Mouse (Mus musculus) spleen, adult 2 months (tissue): ENCODE results near the gene Blnk. TPM values are rescaled to one million over a fixed set of nuclear protein-coding genes. Genes with fewer than 3 reads are reported as not detected.
A peak's percentile ranks its signal among the peaks of the same experiment; 100 is the strongest.

Source experiments
- DNase-seq, 2 experiments: peaks; one replicate each; pipeline versions ENCODE4 v3.0.0 to v3.0.0-alpha.2; 2012 to 2021; ENCODE audit warnings: low spot score in 2 of 2, low read depth in 1 of 2
- H3K27ac ChIP-seq: fragments of 200-500 bp; 2 replicates; pipeline ENCODE4 v1.5.1; 2012; ENCODE audit warnings: low read length, inconsistent platforms; ENCODE audit not compliant: insufficient read depth
- H3K27me3 ChIP-seq: fragments of 200-500 bp; 2 replicates; pipeline ENCODE4 v1.6.1; 2012; ENCODE audit warnings: mild to moderate bottlenecking, moderate library complexity, low read length, inconsistent platforms; ENCODE audit not compliant: control insufficient read depth, insufficient read depth
- H3K36me3 ChIP-seq: fragments of 200-500 bp; 2 replicates; pipeline ENCODE4 v1.6.1; 2012; ENCODE audit warnings: mild to moderate bottlenecking, low read length, inconsistent platforms; ENCODE audit not compliant: control insufficient read depth, insufficient read depth
- H3K4me1 ChIP-seq: fragments of 200-500 bp; 2 replicates; pipeline ENCODE4 v1.6.1; 2011; ENCODE audit warnings: inconsistent platforms; ENCODE audit not compliant: control insufficient read depth, insufficient read depth, insufficient read length
- H3K4me3 ChIP-seq: fragments of 200-500 bp; 2 replicates; pipeline ENCODE4 v1.5.1; 2011; ENCODE audit warnings: mild to moderate bottlenecking, inconsistent platforms; ENCODE audit not compliant: insufficient read depth, insufficient read length; ENCODE audit errors: extremely low read depth
- CTCF ChIP-seq: fragments of 200-500 bp; IDR thresholded peaks from 2 replicates; pipeline ENCODE4 v1.5.1; 2011; ENCODE audit warnings: mild to moderate bottlenecking, inconsistent platforms; ENCODE audit not compliant: insufficient read depth, insufficient read length, insufficient replicate concordance; ENCODE audit errors: extremely low read depth
- POLR2A ChIP-seq: fragments of 200-500 bp; IDR thresholded peaks from 2 replicates; pipeline ENCODE4 v1.6.1; 2011; ENCODE audit warnings: low read depth, low read length, inconsistent platforms
- WGBS: fragments of 180-500 bp; shearing (Covaris S2); methylation state at CpG from one replicate; pipeline ENCODE4 v1.1.7; 2018; 5-methylcytosine and 5-hydroxymethylcytosine counted together
- polyA plus RNA-seq: library from polyadenylated mRNA; depleted of rRNA; stranded (reverse); fragments of >200 nt; gene quantifications from 2 replicates; pipeline ENCODE4 v1.2.3, GENCODE M21; 2012

Blnk gene
- polyA plus RNA-seq, 1 experiment: 54.3 TPM

GRCm38 (mm10) chr19:40970775-40971174 is 23.6 kb downstream of the Blnk start:
- Histone ChIP-seq H3K27ac (peak overlapping the region; percentile 83), H3K4me3 (no peak overlapping the region), H3K27me3 (no peaks in the 10 kb centered on the region), H3K36me3 (peaks cover 12% of the 10 kb centered on the region), H3K4me1 (peaks cover 28% of the 10 kb centered on the region; the same call in 1 of the 2 replicates)
- TF ChIP-seq CTCF: no peak
- WGBS: 58% methylated on average over 7 of the region's 7 CpGs
- DNase-seq: no peak

DNA sequence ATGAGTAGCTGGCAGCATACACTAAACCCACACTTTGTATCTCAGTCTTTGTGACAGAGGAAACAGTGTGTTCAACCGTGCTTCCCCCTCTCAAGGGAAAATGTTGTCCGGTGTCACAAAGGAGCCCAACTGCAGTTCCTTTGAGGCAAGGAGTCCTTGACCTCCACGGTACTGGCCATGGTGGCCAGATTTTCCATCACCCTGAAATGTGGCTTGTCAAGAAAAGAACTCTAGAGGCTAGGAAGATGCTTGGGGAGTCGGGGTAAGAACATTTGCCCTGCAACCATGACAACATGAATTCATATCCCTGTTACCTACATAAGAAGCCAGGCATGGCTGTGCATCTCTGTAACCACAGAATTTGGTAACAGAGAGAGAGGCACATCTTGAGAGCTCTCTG is 24.0 kb downstream of the Blnk start:
- Histone ChIP-seq H3K4me3 (no peak overlapping the region), H3K27ac (peak overlapping the region; percentile 83), H3K4me1 (peaks cover 31% of the 10 kb centered on the region; the same call in 1 of the 2 replicates), H3K27me3 (no peaks in the 10 kb centered on the region), H3K36me3 (peaks cover 12% of the 10 kb centered on the region)
- DNase-seq: peak; percentile 47 to 73
- TF ChIP-seq POLR2A: no peak
- TF ChIP-seq CTCF: no peak
- WGBS: 20% methylated on average over 4 of the region's 4 CpGs

DNA sequence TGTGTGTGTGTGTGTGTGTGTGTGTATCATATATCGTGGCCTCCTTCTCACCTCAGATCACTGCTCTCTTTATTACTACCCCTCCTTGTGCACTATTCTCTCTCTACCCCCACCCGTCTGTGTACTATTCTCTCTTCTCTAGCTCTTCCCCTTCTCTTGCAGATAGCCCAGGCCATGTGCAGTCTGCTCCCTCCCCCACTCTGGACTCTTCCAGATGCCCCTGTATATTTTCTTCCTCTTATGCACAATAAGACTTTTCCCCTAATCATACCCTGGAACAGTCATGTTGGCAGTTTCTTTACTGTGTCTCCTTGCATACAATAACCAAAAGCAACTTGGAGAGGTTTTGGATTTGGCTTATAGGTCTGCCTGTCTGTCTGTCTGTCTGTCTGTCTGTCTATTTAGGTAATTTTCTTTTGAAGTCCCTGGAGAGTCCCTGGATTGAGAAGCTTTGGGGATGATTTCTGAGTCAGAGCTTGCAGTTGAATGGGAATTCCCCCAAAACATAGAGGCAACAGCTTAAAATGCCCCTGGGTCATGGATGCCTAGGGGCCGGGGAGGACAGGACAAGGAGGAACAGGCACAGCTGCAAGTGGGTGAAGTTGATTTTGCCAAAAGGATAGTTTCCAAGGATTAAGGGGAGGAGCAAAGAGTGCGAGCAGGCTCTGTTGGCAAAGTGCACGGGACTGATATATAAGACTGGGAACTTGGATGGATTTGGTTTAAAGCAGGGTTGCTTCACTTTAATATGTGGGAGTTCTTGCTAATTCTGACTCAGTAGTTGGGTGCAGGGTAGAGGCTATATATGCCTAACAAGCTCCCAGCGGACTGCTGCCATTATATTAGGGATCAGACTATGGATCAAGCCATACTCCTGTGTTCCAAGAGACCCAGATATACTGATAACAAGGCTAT is 29.1 kb downstream of the Blnk start:
- H3K27ac ChIP-seq: peak overlapping the region; percentile 12; the same call in 1 of the 2 replicates
- WGBS: 64% methylated on average over 6 of the region's 6 CpGs

GRCm38 (mm10) chr19:40964367-40964891 is 29.9 kb downstream of the Blnk start:
- Histone ChIP-seq H3K27ac (peak overlapping the region; percentile 68), H3K36me3 (peaks cover 18% of the 10 kb centered on the region), H3K4me1 (peaks cover 26% of the 10 kb centered on the region; the same call in 1 of the 2 replicates), H3K27me3 (no peaks in the 10 kb centered on the region), H3K4me3 (no peak overlapping the region)
- no peak for TF ChIP-seq CTCF
- no peak for TF ChIP-seq POLR2A
- WGBS: 82% methylated on average over 3 of the region's 3 CpGs
- DNase-seq: no peak

More for the DNA sequence above, 29.1 kb downstream of the Blnk start:
- Histone ChIP-seq H3K4me3 (no peak overlapping the region), H3K36me3 (peaks cover 12% of the 10 kb centered on the region), H3K27me3 (no peaks in the 10 kb centered on the region), H3K4me1 (peaks cover 29% of the 10 kb centered on the region; the same call in 1 of the 2 replicates)
- no peak for DNase-seq
- TF ChIP-seq POLR2A: no peak
- no peak for TF ChIP-seq CTCF

DNA sequence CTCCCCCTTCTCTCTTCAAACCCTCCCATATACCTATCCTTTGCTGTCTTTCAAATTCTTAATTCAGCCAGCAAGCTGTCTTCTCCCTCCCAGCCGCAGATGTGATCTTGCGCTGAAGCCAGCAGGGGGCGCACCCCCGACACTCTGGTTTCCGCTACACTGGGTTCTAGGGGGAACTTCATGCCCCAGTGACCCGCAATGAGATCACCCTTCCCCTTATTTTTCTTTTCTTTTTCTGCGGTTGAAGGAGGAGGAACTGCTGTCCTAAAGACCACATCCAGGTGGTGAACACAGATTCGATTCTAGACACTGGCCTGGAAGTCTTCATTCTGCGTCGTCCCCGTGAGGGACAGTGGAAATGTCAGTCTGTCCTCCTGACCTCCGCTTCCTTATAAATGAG is 31.3 kb downstream of the Blnk start:
- WGBS: 6% methylated on average over 12 of the region's 12 CpGs
- DNase-seq: peak; percentile 85 to 87
- peak overlapping the region; percentile 68 for H3K27ac ChIP-seq
- H3K36me3 ChIP-seq: peaks cover 23% of the 10 kb centered on the region
- H3K27me3 ChIP-seq: no peaks in the 10 kb centered on the region
- no peak overlapping the region for H3K4me3 ChIP-seq
- peaks cover 25% of the 10 kb centered on the region; the same call in 1 of the 2 replicates for H3K4me1 ChIP-seq
- TF ChIP-seq CTCF: peak; percentile 86
- TF ChIP-seq POLR2A: no peak

- Histone ChIP-seq H3K27ac (no peak overlapping the region), H3K4me3 (no peak overlapping the region), H3K36me3 (peaks cover 29% of the 10 kb centered on the region), H3K27me3 (no peaks in the 10 kb centered on the region), H3K4me1 (peaks cover 8% of the 10 kb centered on the region; the same call in 1 of the 2 replicates)
- 71% methylated on average over 1 of the region's 1 CpGs for WGBS
- TF ChIP-seq CTCF (no peak), POLR2A (no peak)
- DNase-seq: no peak
These were observed 35.4 kb downstream of the Blnk start for GRCm38 (mm10) chr19:40958981-40959380.
